Mouse (Mus musculus): ENCODE measurements at regions not wholly inside any gene's neighbourhood (a gene's known extent, or its start where the extent isn't known, plus 50 kb on each side); places are given as distances from the start of the nearest gene placed in this dataset.

GRCm38 (mm10) chr4:72688842-72689241, 163.6 kb downstream of the Aldoart1 start:
- Histone ChIP-seq H3K27me3 (ENCODE audit: control insufficient read depth, insufficient read depth, insufficient read length) (no peaks in the 10 kb centered on the region), H3K79me2 (ENCODE audit: control insufficient read depth, insufficient read depth) (no peaks in the 10 kb centered on the region), H3K4me3 (ENCODE audit: insufficient read depth, poor library complexity, severe bottlenecking) (no peak overlapping the region), H3K79me3 (ENCODE audit: low read depth) (no peaks in the 10 kb centered on the region), H3K36me3 (ENCODE audit: control insufficient read depth, insufficient read depth) (no peaks in the 10 kb centered on the region), H3ac (ENCODE audit: control insufficient read depth, insufficient read length, low read depth) (no peak overlapping the region)
- no peak for TF ChIP-seq FOSL1 (IDR thresholded peaks at IDR 0.05; ENCODE audit: insufficient read depth, low read length, poor library complexity, severe bottlenecking)
- TF ChIP-seq CEBPB (IDR thresholded peaks at IDR 0.05; ENCODE audit: low read depth), result no peak
- no peak for TF ChIP-seq CTCF (IDR thresholded peaks at IDR 0.05; ENCODE audit: control insufficient read depth, insufficient read depth, insufficient read length)
- TF ChIP-seq MYOD1 (IDR thresholded peaks at IDR 0.05; ENCODE audit: control insufficient read depth, insufficient read length, low read depth), result no peak
- TF ChIP-seq USF1 (IDR thresholded peaks at IDR 0.05; ENCODE audit: low read depth), result no peak
- no peak for TF ChIP-seq MAX (IDR thresholded peaks at IDR 0.05)
- no peak for TF ChIP-seq MYOG (IDR thresholded peaks at IDR 0.05; ENCODE audit: control insufficient read depth, extremely low read depth, insufficient read length)

GRCm38 (mm10) chr4:72674006-72674405, 178.4 kb downstream of the Aldoart1 start:
- no peak overlapping the region for H3ac ChIP-seq (ENCODE audit: control insufficient read depth, insufficient read length, low read depth)
- no peaks in the 10 kb centered on the region for H3K79me2 ChIP-seq (ENCODE audit: control insufficient read depth, insufficient read depth)
- no peak for TF ChIP-seq USF1 (IDR thresholded peaks at IDR 0.05; ENCODE audit: low read depth)
- TF ChIP-seq CEBPB (IDR thresholded peaks at IDR 0.05; ENCODE audit: low read depth), result no peak
- H3K4me3 ChIP-seq (ENCODE audit: insufficient read depth, poor library complexity, severe bottlenecking), result no peak overlapping the region
- H3K27me3 ChIP-seq (ENCODE audit: control insufficient read depth, insufficient read depth, insufficient read length), result no peaks in the 10 kb centered on the region
- no peaks in the 10 kb centered on the region for H3K79me3 ChIP-seq (ENCODE audit: low read depth)
- no peaks in the 10 kb centered on the region for H3K36me3 ChIP-seq (ENCODE audit: control insufficient read depth, insufficient read depth)

GRCm38 (mm10) chr4:72671652-72672411, 180.6 kb downstream of the Aldoart1 start:
- TF ChIP-seq CEBPB (IDR thresholded peaks at IDR 0.05; ENCODE audit: low read depth) (peak; percentile 88), CTCF (IDR thresholded peaks at IDR 0.05; ENCODE audit: control insufficient read depth, insufficient read depth, insufficient read length) (no peak), MYOD1 (IDR thresholded peaks at IDR 0.05; ENCODE audit: control insufficient read depth, insufficient read length, low read depth) (peak; percentile 60), USF1 (IDR thresholded peaks at IDR 0.05; ENCODE audit: low read depth) (peak; percentile 51)
- no peak overlapping the region for H3K4me3 ChIP-seq (ENCODE audit: insufficient read depth, poor library complexity, severe bottlenecking)
- no peaks in the 10 kb centered on the region for H3K79me3 ChIP-seq (ENCODE audit: low read depth)
- H3ac ChIP-seq (ENCODE audit: control insufficient read depth, insufficient read length, low read depth), result no peak overlapping the region
- H3K27me3 ChIP-seq (ENCODE audit: control insufficient read depth, insufficient read depth, insufficient read length), result no peaks in the 10 kb centered on the region
- no peaks in the 10 kb centered on the region for H3K36me3 ChIP-seq (ENCODE audit: control insufficient read depth, insufficient read depth)
- H3K79me2 ChIP-seq (ENCODE audit: control insufficient read depth, insufficient read depth), result no peaks in the 10 kb centered on the region

GRCm38 (mm10) chr4:72669827-72670494, 182.5 kb downstream of the Aldoart1 start:
- H3K27me3 ChIP-seq (ENCODE audit: control insufficient read depth, insufficient read depth, insufficient read length), result no peaks in the 10 kb centered on the region
- H3K79me3 ChIP-seq (ENCODE audit: low read depth), result no peaks in the 10 kb centered on the region
- TF ChIP-seq USF1 (IDR thresholded peaks at IDR 0.05; ENCODE audit: low read depth), result no peak
- no peak for TF ChIP-seq MYOG (IDR thresholded peaks at IDR 0.05; ENCODE audit: control insufficient read depth, extremely low read depth, insufficient read length)
- peak; percentile 54 for TF ChIP-seq CEBPB (IDR thresholded peaks at IDR 0.05; ENCODE audit: low read depth)
- TF ChIP-seq FOSL1 (IDR thresholded peaks at IDR 0.05; ENCODE audit: insufficient read depth, low read length, poor library complexity, severe bottlenecking), result peak; percentile 63
- TF ChIP-seq MYOD1 (IDR thresholded peaks at IDR 0.05; ENCODE audit: control insufficient read depth, insufficient read length, low read depth), result no peak

GRCm38 (mm10) chr4:72664379-72664778, 188.1 kb downstream of the Aldoart1 start:
- Histone ChIP-seq H3ac (ENCODE audit: control insufficient read depth, insufficient read length, low read depth) (no peak overlapping the region), H3K79me3 (ENCODE audit: low read depth) (no peaks in the 10 kb centered on the region), H3K36me3 (ENCODE audit: control insufficient read depth, insufficient read depth) (no peaks in the 10 kb centered on the region), H3K4me3 (ENCODE audit: insufficient read depth, poor library complexity, severe bottlenecking) (no peak overlapping the region), H3K79me2 (ENCODE audit: control insufficient read depth, insufficient read depth) (no peaks in the 10 kb centered on the region), H3K27me3 (ENCODE audit: control insufficient read depth, insufficient read depth, insufficient read length) (no peaks in the 10 kb centered on the region)
- no peak for TF ChIP-seq MAX (IDR thresholded peaks at IDR 0.05)
- TF ChIP-seq FOSL1 (IDR thresholded peaks at IDR 0.05; ENCODE audit: insufficient read depth, low read length, poor library complexity, severe bottlenecking), result peak; percentile 37
- TF ChIP-seq CEBPB (IDR thresholded peaks at IDR 0.05; ENCODE audit: low read depth), result peak; percentile 56
- no peak for TF ChIP-seq MYOD1 (IDR thresholded peaks at IDR 0.05; ENCODE audit: control insufficient read depth, insufficient read length, low read depth)
- no peak for TF ChIP-seq CTCF (IDR thresholded peaks at IDR 0.05; ENCODE audit: control insufficient read depth, insufficient read depth, insufficient read length)

More at GRCm38 (mm10) chr4:72669827-72670494, 182.5 kb downstream of the Aldoart1 start:
- no peak overlapping the region for H3K4me3 ChIP-seq (ENCODE audit: insufficient read depth, poor library complexity, severe bottlenecking)
- no peaks in the 10 kb centered on the region for H3K79me2 ChIP-seq (ENCODE audit: control insufficient read depth, insufficient read depth)
- H3K36me3 ChIP-seq (ENCODE audit: control insufficient read depth, insufficient read depth), result no peaks in the 10 kb centered on the region
- H3ac ChIP-seq (ENCODE audit: control insufficient read depth, insufficient read length, low read depth), result no peak overlapping the region

- no peaks in the 10 kb centered on the region for H3K36me3 ChIP-seq (ENCODE audit: control insufficient read depth, insufficient read depth)
- H3K79me2 ChIP-seq (ENCODE audit: control insufficient read depth, insufficient read depth), result no peaks in the 10 kb centered on the region
- no peak overlapping the region for H3K4me3 ChIP-seq (ENCODE audit: insufficient read depth, poor library complexity, severe bottlenecking)
- no peak overlapping the region for H3ac ChIP-seq (ENCODE audit: control insufficient read depth, insufficient read length, low read depth)
- H3K27me3 ChIP-seq (ENCODE audit: control insufficient read depth, insufficient read depth, insufficient read length), result no peaks in the 10 kb centered on the region
- H3K79me3 ChIP-seq (ENCODE audit: low read depth), result no peaks in the 10 kb centered on the region
- no peak for TF ChIP-seq USF1 (IDR thresholded peaks at IDR 0.05; ENCODE audit: low read depth)
Measured at GRCm38 (mm10) chr4:72662477-72662876, 190.0 kb downstream of the Aldoart1 start.

Data from C2C12 (cell line).